In the genomic region with DNA sequence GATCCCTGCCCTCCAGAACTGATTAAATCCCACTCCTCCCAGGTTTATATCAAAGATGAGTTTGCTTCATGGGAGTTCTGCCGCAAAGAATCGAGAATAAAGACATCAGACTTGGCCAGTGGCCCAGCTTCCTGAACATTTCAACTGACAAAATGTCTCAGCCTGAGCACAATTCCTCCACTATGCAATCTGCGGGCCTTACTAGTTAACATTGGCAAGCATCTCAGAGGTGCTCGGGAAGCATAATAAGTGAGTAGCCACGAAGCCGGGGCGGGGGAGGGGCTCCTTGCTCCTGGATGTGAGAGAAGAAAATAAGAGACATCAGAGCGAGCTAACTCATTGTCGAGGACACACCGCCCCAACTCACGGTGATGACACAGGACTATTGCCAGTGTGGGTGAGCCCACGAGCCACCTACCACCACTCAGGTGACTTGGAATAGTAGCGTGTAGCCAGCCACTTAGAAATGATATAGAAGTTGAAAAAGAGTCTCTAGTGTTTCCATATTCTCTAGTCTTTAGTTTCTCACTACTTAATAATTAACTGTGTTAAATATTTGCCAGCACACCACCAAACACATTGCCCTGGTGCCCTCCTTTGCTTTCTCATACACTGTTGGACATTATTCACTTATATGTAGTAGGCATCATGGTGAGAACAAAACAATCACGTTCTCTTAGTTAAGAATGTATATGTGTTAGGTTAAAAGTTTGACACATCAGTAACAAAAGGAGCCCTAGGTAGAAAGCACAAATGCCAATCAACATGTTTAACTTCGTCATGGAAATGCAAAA, we compare ENCODE assay signal across 10 mouse cellular contexts. TPM values are rescaled to one million over a fixed set of nuclear protein-coding genes. Genes with fewer than 3 reads are reported as not detected.
DNase-seq lines count a peak whose midpoint lies in the region; ATAC-seq lines count a peak whose summit lies in the region.
"Had no signal": no experiment of that assay in that cellular context is flagged by ENCODE, and none has a peak within 500 bp of the region (broad histone marks: within the 10 kb centered on the region; RNA-seq: fewer than 3 reads in every experiment).

No protein-coding gene starts in this region.

- H3K4me3 ChIP-seq in midbrain, embryonic 13.5 days (replicated peaks): no peak overlapping the region
- no peak overlapping the region for H3K4me3 ChIP-seq in midbrain, embryonic 16.5 days (ENCODE audit: low read depth, low read length)
- H3K4me3 ChIP-seq: limb, embryonic 13.5 days had no signal

- 0 out of 2 replicates have a peak, but pooled peaks cover 5% of the 10 kb centered on the region for H3K4me1 ChIP-seq in midbrain, embryonic 13.5 days (replicated peaks)
- no peaks in the 10 kb centered on the region; the same call in 1 of the 2 replicates for H3K4me1 ChIP-seq in midbrain, embryonic 16.5 days (ENCODE audit: control insufficient read depth, insufficient read depth, low read length)
- H3K4me1 ChIP-seq: limb, embryonic 13.5 days had no signal

- DNase-seq in cerebellum, adult 9-10 months: peak; percentile 8
- DNase-seq in cerebellum, adult 11-12 months: no peak
- peak; percentile 25 to 44 for DNase-seq in layer of hippocampus, postnatal 36 days
- peak; percentile 54 for DNase-seq in testis, postnatal 14 days (ENCODE audit: low spot score)
- DNase-seq in spleen, postnatal 14 days (ENCODE audit: low spot score in 2 of 2): no peak
- DNase-seq in gastrocnemius, postnatal 4 days (ENCODE audit: low spot score in 2 of 2): no peak

- H3K9me3 ChIP-seq in midbrain, embryonic 13.5 days: no peaks in the 10 kb centered on the region
- H3K9me3 ChIP-seq in midbrain, embryonic 16.5 days (replicated peaks; ENCODE audit: control insufficient read depth, low read length, poor library complexity, severe bottlenecking): no peaks in the 10 kb centered on the region
- H3K9me3 ChIP-seq: limb, embryonic 13.5 days had no signal

- H3K27me3 ChIP-seq in midbrain, embryonic 13.5 days: no peaks in the 10 kb centered on the region
- H3K27me3 ChIP-seq in midbrain, embryonic 16.5 days (ENCODE audit: control insufficient read depth, insufficient read depth, low read depth, low read length): no peaks in the 10 kb centered on the region
- H3K27me3 ChIP-seq: limb, embryonic 13.5 days had no signal

- ATAC-seq in midbrain, embryonic 13.5 days: 0 out of 2 replicates have a peak, but pooled peaks have one; percentile 53
- ATAC-seq in midbrain, embryonic 16.5 days: no peak

- WGBS in midbrain, embryonic 13.5 days: 74% methylated on average over 15 of the region's 15 CpGs
- 63% methylated on average over 15 of the region's 15 CpGs for WGBS in midbrain, embryonic 16.5 days

- H3K27ac ChIP-seq in midbrain, embryonic 13.5 days: no peak overlapping the region
- no peak overlapping the region for H3K27ac ChIP-seq in midbrain, embryonic 16.5 days (ENCODE audit: low read length)
- H3K27ac ChIP-seq: limb, embryonic 13.5 days; macrophage had no signal

- no peak overlapping the region for H3K4me2 ChIP-seq in midbrain, embryonic 13.5 days (replicated peaks)
- no peak overlapping the region for H3K4me2 ChIP-seq in midbrain, embryonic 16.5 days (ENCODE audit: low read length)
- H3K4me2 ChIP-seq: limb, embryonic 13.5 days had no signal

- no peaks in the 10 kb centered on the region for H3K36me3 ChIP-seq in midbrain, embryonic 13.5 days
- H3K36me3 ChIP-seq in midbrain, embryonic 16.5 days (ENCODE audit: control insufficient read depth, insufficient read depth, low read length): no peaks in the 10 kb centered on the region
- H3K36me3 ChIP-seq: limb, embryonic 13.5 days had no signal

- no peak overlapping the region for H3K9ac ChIP-seq in midbrain, embryonic 13.5 days (replicated peaks)
- no peak overlapping the region for H3K9ac ChIP-seq in midbrain, embryonic 16.5 days (ENCODE audit: low read depth, low read length)
- H3K9ac ChIP-seq: limb, embryonic 13.5 days had no signal

RNA-seq across cellular contexts. Expression of a gene that starts 8.1 kb away (rescaled TPM):
- 0.42 and 0.61 TPM in 2 replicates for polyA plus RNA-seq in midbrain, embryonic 13.5 days (2015; fragmentation: Nextera tagmentation; extraction: Ambion mirVana)
- polyA plus RNA-seq in midbrain, embryonic 16.5 days (2015; fragmentation: Nextera tagmentation; extraction: Ambion mirVana): 1.6 and 3.0 TPM in 2 replicates
- 10 to 100 TPM; 14.4 to 15.8 TPM for total RNA-seq in layer of hippocampus, postnatal 36 days (2021)
- total RNA-seq in gastrocnemius, postnatal 4 days (2021): not detected
- polyA plus RNA-seq: limb, embryonic 13.5 days had no signal

RNA-seq across cellular contexts. Expression of a gene that starts 42.5 kb away (rescaled TPM):
- polyA plus RNA-seq in midbrain, embryonic 13.5 days (2015; fragmentation: Nextera tagmentation; extraction: Ambion mirVana): 42.0 and 47.8 TPM in 2 replicates
- polyA plus RNA-seq in midbrain, embryonic 16.5 days (2015; fragmentation: Nextera tagmentation; extraction: Ambion mirVana): 51.1 and 53.0 TPM in 2 replicates
- 100 to 1,000 TPM; 104 TPM for total RNA-seq in layer of hippocampus, postnatal 36 days (2021)
- 10 to 100 TPM; 57.7 to 59.4 TPM for total RNA-seq in gastrocnemius, postnatal 4 days (2021)

Comparison
In these comparisons a context has a peak if more than half of its experiments do, and no peak if none do; other contexts are left out.
1. DNase-seq: peak in cerebellum, adult 9-10 months (single experiment), layer of hippocampus, postnatal 36 days (2 of 2) and testis, postnatal 14 days (single experiment); none in cerebellum, adult 11-12 months (single experiment), spleen, postnatal 14 days (0 of 2) and gastrocnemius, postnatal 4 days (0 of 2).
2. RNA of a gene that starts 8.1 kb away (total RNA-seq): 14.4 to 15.8 TPM in layer of hippocampus, postnatal 36 days; not detected in gastrocnemius, postnatal 4 days; every median in the first group is over 10 times any median in the second.